Mouse (Mus musculus) megakaryocyte, embryonic 14.5 days (primary cell): ENCODE results near the gene Anapc4.

ENCODE experiments used
- FLI1 ChIP-seq: IDR thresholded peaks from 2 replicates; pipeline ENCODE4 v1.6.1; 2012; ENCODE audit warnings: low read length, inconsistent platforms, mixed read lengths
- GATA1 ChIP-seq: IDR thresholded peaks from 3 replicates; pipeline ENCODE4 v1.6.1; 2012; ENCODE audit warnings: mixed read lengths, low read length, inconsistent platforms, borderline replicate concordance

GRCm38 (mm10) chr5:52833005-52833404 is 807 bp upstream of the Anapc4 start:
- TF ChIP-seq GATA1 (no peak), FLI1 (no peak)
